Mouse (Mus musculus) limb, embryonic 10.5 days (tissue): ENCODE measurements around the gene Mslnl. TPM values are rescaled to one million over a fixed set of nuclear protein-coding genes. Genes with fewer than 3 reads are reported as not detected.
A peak's percentile ranks its signal among the peaks of the same experiment; 100 is the strongest.
"Not testable (repeated sequence)": the region's sequence is repeated elsewhere in the genome, so short reads cannot be mapped to it uniquely, and the experiment has no call there.

Experiments used
- DNase-seq: peaks from one replicate; pipeline ENCODE4 v3.0.0-alpha.2; 2017; ENCODE audit warnings: low spot score
- H3K27ac ChIP-seq: fragments of 300-500 bp; sonication (generic); 2 replicates; pipeline ENCODE4 v1.5.1; 2016; ENCODE audit warnings: mild to moderate bottlenecking
- H3K27me3 ChIP-seq: fragments of 300-500 bp; sonication (generic); 2 replicates; pipeline ENCODE4 v1.6.1; 2016; ENCODE audit warnings: low read depth, mild to moderate bottlenecking; ENCODE audit not compliant: poor library complexity, severe bottlenecking
- H3K36me3 ChIP-seq: fragments of 300-500 bp; sonication (generic); 2 replicates; pipeline ENCODE4 v1.6.1; 2016; ENCODE audit warnings: mild to moderate bottlenecking, moderate library complexity
- H3K4me1 ChIP-seq: fragments of 300-500 bp; sonication (generic); 2 replicates; pipeline ENCODE4 v1.6.1; 2016
- H3K4me3 ChIP-seq: fragments of 300-500 bp; sonication (generic); 2 replicates; pipeline ENCODE4 v1.5.1; 2016; ENCODE audit warnings: mild to moderate bottlenecking, moderate library complexity
- H3K9me3 ChIP-seq: fragments of 300-500 bp; sonication (generic); replicated peaks from 2 replicates; pipeline ENCODE4 v1.6.1; 2016; ENCODE audit warnings: mild to moderate bottlenecking
- WGBS: fragments of 180-500 bp; shearing (Covaris S2); methylation state at CpG from one replicate; pipeline ENCODE4 v1.1.7; 2016; 5-methylcytosine and 5-hydroxymethylcytosine counted together
- polyA plus RNA-seq: library from polyadenylated mRNA; unstranded; fragments of >200 nt; fragmentation: Nextera tagmentation; extraction: Ambion mirVana; gene quantifications from 2 replicates; pipeline ENCODE4 v1.2.1, GENCODE M21; 2016

Gene Mslnl
- polyA plus RNA-seq, 1 experiment from 2014 or later: not detected

GRCm38 (mm10) chr17:25723470-25723869, 12.4 kb upstream of the Mslnl start:
- WGBS: 96% methylated on average over 19 of the region's 19 CpGs
- H3K4me3 ChIP-seq: no peak overlapping the region
- no peak for DNase-seq
- peaks cover 23% of the 10 kb centered on the region for H3K4me1 ChIP-seq
- peaks cover 4% of the 10 kb centered on the region for H3K27me3 ChIP-seq
- H3K27ac ChIP-seq: no peak overlapping the region
- no peaks in the 10 kb centered on the region for H3K9me3 ChIP-seq
- H3K36me3 ChIP-seq: peaks cover 74% of the 10 kb centered on the region

- no peaks in the 10 kb centered on the region for H3K9me3 ChIP-seq
- H3K36me3 ChIP-seq: peaks cover 71% of the 10 kb centered on the region
- H3K27ac ChIP-seq: no peak overlapping the region
- no peak overlapping the region for H3K4me3 ChIP-seq
- H3K4me1 ChIP-seq: peaks cover 26% of the 10 kb centered on the region
- DNase-seq: no peak
- no peaks in the 10 kb centered on the region for H3K27me3 ChIP-seq
- WGBS: 75% methylated on average over 7 of the region's 7 CpGs
These were observed 11.9 kb upstream of the Mslnl start for GRCm38 (mm10) chr17:25723919-25724318.

GRCm38 (mm10) chr17:25725264-25725663, 10.6 kb upstream of the Mslnl start:
- Histone ChIP-seq H3K4me1 (peaks cover 26% of the 10 kb centered on the region), H3K4me3 (no peak overlapping the region), H3K27me3 (no peaks in the 10 kb centered on the region), H3K9me3 (no peaks in the 10 kb centered on the region), H3K36me3 (peaks cover 69% of the 10 kb centered on the region), H3K27ac (no peak overlapping the region)
- 91% methylated on average over 6 of the region's 6 CpGs for WGBS
- DNase-seq: no peak

GRCm38 (mm10) chr17:25727265-25728008, 8.4 kb upstream of the Mslnl start, which contains the start of the genes Chtf18 and Rpusd1:
TSS of gene Chtf18 (minus strand) at chr17:25727419.
TSS of gene Rpusd1 (plus strand) at chr17:25727670.
- under 1% methylated on average over 37 of the region's 37 CpGs for WGBS
- no peaks in the 10 kb centered on the region for H3K27me3 ChIP-seq
- H3K36me3 ChIP-seq: peaks cover 61% of the 10 kb centered on the region
- peaks cover 26% of the 10 kb centered on the region for H3K4me1 ChIP-seq
- peak; percentile 95 for DNase-seq
- peak within 1 kb of the TSS; percentile 86 for H3K27ac ChIP-seq
- H3K9me3 ChIP-seq: no peaks in the 10 kb centered on the region
- peak within 1 kb of the TSS; percentile 77 for H3K4me3 ChIP-seq

GRCm38 (mm10) chr17:25728009-25728270, 7.9 kb upstream of the Mslnl start:
- Histone ChIP-seq H3K27ac (peak overlapping the region; percentile 86), H3K27me3 (no peaks in the 10 kb centered on the region), H3K4me1 (peaks cover 26% of the 10 kb centered on the region), H3K4me3 (peak overlapping the region; percentile 77), H3K9me3 (no peaks in the 10 kb centered on the region), H3K36me3 (peaks cover 56% of the 10 kb centered on the region)
- DNase-seq: no peak
- 25% methylated on average over 4 of the region's 4 CpGs for WGBS

- Histone ChIP-seq H3K27me3 (no peaks in the 10 kb centered on the region), H3K4me1 (peaks cover 13% of the 10 kb centered on the region), H3K4me3 (no peak overlapping the region), H3K36me3 (peaks cover 27% of the 10 kb centered on the region), H3K9me3 (no peaks in the 10 kb centered on the region), H3K27ac (no peak overlapping the region)
- WGBS: 18% methylated on average over 2 of the region's 2 CpGs
- peak; percentile 94 for DNase-seq
These were observed 3.8 kb upstream of the Mslnl start for GRCm38 (mm10) chr17:25732082-25732481.

- no peaks in the 10 kb centered on the region for H3K9me3 ChIP-seq
- no peak overlapping the region for H3K27ac ChIP-seq
- WGBS: 83% methylated on average over 5 of the region's 5 CpGs
- H3K27me3 ChIP-seq: no peaks in the 10 kb centered on the region
- H3K4me3 ChIP-seq: no peak overlapping the region
- H3K36me3 ChIP-seq: peaks cover 14% of the 10 kb centered on the region
- DNase-seq: no peak
- no peaks in the 10 kb centered on the region for H3K4me1 ChIP-seq
These were observed 596 bp upstream of the Mslnl start for GRCm38 (mm10) chr17:25735246-25735645.

GRCm38 (mm10) chr17:25738861-25739260, 3.0 kb downstream of the Mslnl start:
- no peaks in the 10 kb centered on the region for H3K4me1 ChIP-seq
- DNase-seq: no peak
- no peak overlapping the region for H3K27ac ChIP-seq
- H3K9me3 ChIP-seq: no peaks in the 10 kb centered on the region
- H3K4me3 ChIP-seq: no peak overlapping the region
- H3K27me3 ChIP-seq: 0 out of 2 replicates have a peak, but pooled peaks cover 6% of the 10 kb centered on the region
- no peaks in the 10 kb centered on the region for H3K36me3 ChIP-seq
- WGBS: 83% methylated on average over 7 of the region's 7 CpGs

- H3K36me3 ChIP-seq, H3K27me3 ChIP-seq, DNase-seq, H3K27ac ChIP-seq, H3K4me3 ChIP-seq, H3K4me1 ChIP-seq, H3K9me3 ChIP-seq: not testable (repeated sequence)
- 80% methylated on average over 12 of the region's 12 CpGs for WGBS
These were observed 5.6 kb downstream of the Mslnl start for GRCm38 (mm10) chr17:25741471-25741870.

- WGBS: 93% methylated on average over 9 of the region's 9 CpGs
These were observed 8.0 kb downstream of the Mslnl start for GRCm38 (mm10) chr17:25743831-25744230.

GRCm38 (mm10) chr17:25744311-25744710, 8.5 kb downstream of the Mslnl start:
- H3K4me1 ChIP-seq: no peaks in the 10 kb centered on the region
- DNase-seq: no peak
- WGBS: 83% methylated on average over 10 of the region's 10 CpGs
- 0 out of 2 replicates have a peak, but pooled peaks cover 6% of the 10 kb centered on the region for H3K27me3 ChIP-seq
- no peaks in the 10 kb centered on the region for H3K36me3 ChIP-seq
- no peaks in the 10 kb centered on the region for H3K9me3 ChIP-seq
- no peak overlapping the region for H3K4me3 ChIP-seq
- no peak overlapping the region for H3K27ac ChIP-seq

More at GRCm38 (mm10) chr17:25743831-25744230, 8.0 kb downstream of the Mslnl start:
- DNase-seq: no peak
- no peak overlapping the region for H3K27ac ChIP-seq
- H3K4me1 ChIP-seq: no peaks in the 10 kb centered on the region
- 0 out of 2 replicates have a peak, but pooled peaks cover 6% of the 10 kb centered on the region for H3K27me3 ChIP-seq
- H3K9me3 ChIP-seq: no peaks in the 10 kb centered on the region
- H3K36me3 ChIP-seq: no peaks in the 10 kb centered on the region
- no peak overlapping the region for H3K4me3 ChIP-seq

GRCm38 (mm10) chr17:25748238-25748637, 12.4 kb downstream of the Mslnl start:
- Histone ChIP-seq H3K9me3 (no peaks in the 10 kb centered on the region), H3K36me3 (no peaks in the 10 kb centered on the region), H3K27me3 (no peaks in the 10 kb centered on the region), H3K4me3 (no peak overlapping the region), H3K4me1 (no peaks in the 10 kb centered on the region), H3K27ac (no peak overlapping the region)
- WGBS: 96% methylated on average over 4 of the region's 4 CpGs
- no peak for DNase-seq

- Histone ChIP-seq H3K4me3 (no peak overlapping the region), H3K27ac (no peak overlapping the region), H3K36me3 (no peaks in the 10 kb centered on the region), H3K4me1 (no peaks in the 10 kb centered on the region), H3K9me3 (no peaks in the 10 kb centered on the region), H3K27me3 (no peaks in the 10 kb centered on the region)
- 83% methylated on average over 6 of the region's 6 CpGs for WGBS
- no peak for DNase-seq
These were observed 13.5 kb downstream of the Mslnl start for GRCm38 (mm10) chr17:25749314-25749713.

- no peaks in the 10 kb centered on the region for H3K36me3 ChIP-seq
- no peak for DNase-seq
- H3K27me3 ChIP-seq: no peaks in the 10 kb centered on the region
- no peak overlapping the region for H3K27ac ChIP-seq
- H3K9me3 ChIP-seq: no peaks in the 10 kb centered on the region
- peaks cover 15% of the 10 kb centered on the region for H3K4me1 ChIP-seq
- whole genome bisulfite sequencing: 77% methylated on average over 5 of the region's 5 CpGs
- H3K4me3 ChIP-seq: no peak overlapping the region
These were observed 15.6 kb downstream of the Mslnl start for GRCm38 (mm10) chr17:25751446-25751845.
